In genomic region chr2:128284822-128285421, GRCm38 (mm10) we compare ENCODE assay signal across 9 mouse cellular contexts.
DNase-seq lines count a peak whose midpoint lies in the region; ATAC-seq and TF ChIP-seq lines count a peak whose summit lies in the region.
"Had no signal": no experiment of that assay in that cellular context is flagged by ENCODE, and none has a peak within 500 bp of the region (broad histone marks: within the 10 kb centered on the region; RNA-seq: fewer than 3 reads in every experiment).

No protein-coding gene starts in this region.

- H3K27me3 ChIP-seq in stomach, postnatal 0 days (ENCODE audit: control insufficient read depth, insufficient read depth, low read length), result no peaks in the 10 kb centered on the region
- H3K27me3 ChIP-seq: liver, embryonic 13.5 days had no signal

- ATAC-seq in megakaryocyte-erythroid progenitor cell, adult 5-6 weeks (replicated peaks; ENCODE audit: low FRiP score, low TSS enrichment, poor library complexity, severe bottlenecking), result peak; percentile 64
- ATAC-seq in stomach, postnatal 0 days (ENCODE audit: low FRiP score, low TSS enrichment), result peak; percentile 78
- no peak for ATAC-seq in CD4-positive, CD25-positive, alpha-beta regulatory T cell, adult 4 months

- TF ChIP-seq CTCF in stomach, postnatal 0 days (IDR thresholded peaks at IDR 0.05; ENCODE audit: low read depth), result no peak

- no peaks in the 10 kb centered on the region for H3K36me3 ChIP-seq in stomach, postnatal 0 days (ENCODE audit: control insufficient read depth, insufficient read depth, low read length)
- H3K36me3 ChIP-seq: liver, embryonic 13.5 days had no signal

- H3K9ac ChIP-seq in stomach, postnatal 0 days (ENCODE audit: low read length), result no peak overlapping the region
- H3K9ac ChIP-seq: liver, embryonic 13.5 days had no signal

- H3K4me1 ChIP-seq in stomach, postnatal 0 days (replicated peaks; ENCODE audit: control insufficient read depth, insufficient read depth), result no peaks in the 10 kb centered on the region; the same call in 1 of the 2 replicates
- H3K4me1 ChIP-seq: liver, embryonic 13.5 days had no signal

- 39% methylated on average over 7 of the region's 7 CpGs for WGBS in stomach, postnatal 0 days

- H3K9me3 ChIP-seq in stomach, postnatal 0 days (ENCODE audit: control insufficient read depth, low read length), result no peaks in the 10 kb centered on the region
- H3K9me3 ChIP-seq: liver, embryonic 13.5 days had no signal

- TF ChIP-seq EP300 in stomach, postnatal 0 days (optimal IDR thresholded peaks at IDR 0.05), result no peak

- DNase-seq in MN1 (ENCODE audit: low spot score), result peak; percentile 97
- DNase-seq in adrenal gland, postnatal 4 days (ENCODE audit: low spot score in 2 of 2), result peak; percentile 62 to 80
- peak; percentile 32 to 37 for DNase-seq in frontal cortex, postnatal 14 days (ENCODE audit: low spot score in 2 of 2)
- DNase-seq in heart, postnatal 4 days, result peak; percentile 98
- DNase-seq in left cerebral cortex, adult 18-20 months (ENCODE audit: low spot score in 2 of 2), result peak; percentile 40 to 50
- peak; percentile 73 for DNase-seq in stomach, postnatal 0 days (ENCODE audit: low spot score)
- DNase-seq: liver, embryonic 13.5 days had no signal

- H3K4me3 ChIP-seq in stomach, postnatal 0 days (ENCODE audit: low read depth, low read length), result no peak overlapping the region
- H3K4me3 ChIP-seq: liver, embryonic 13.5 days had no signal

- H3K4me2 ChIP-seq in stomach, postnatal 0 days (replicated peaks; ENCODE audit: low read depth), result no peak overlapping the region
- H3K4me2 ChIP-seq: liver, embryonic 13.5 days had no signal

- H3K27ac ChIP-seq in stomach, postnatal 0 days (replicated peaks), result no peak overlapping the region
- H3K27ac ChIP-seq: liver, embryonic 13.5 days had no signal

Comparison
In these comparisons a context has a peak if more than half of its experiments do, and no peak if none do; other contexts are left out.
1. DNase-seq: peak in every context shown above with its lines; median percentile 98 in heart, postnatal 4 days; 97 in MN1; 73 in stomach, postnatal 0 days; 71 in adrenal gland, postnatal 4 days; 45 in left cerebral cortex, adult 18-20 months; 34 in frontal cortex, postnatal 14 days.